16 mouse cellular contexts compared by ENCODE assay signal in genomic region chr17:17973443-17973842, GRCm38 (mm10). TPM values are rescaled to one million over a fixed set of nuclear protein-coding genes. Genes with fewer than 3 reads are reported as not detected.
DNase-seq lines count a peak whose midpoint lies in the region; TF ChIP-seq lines count a peak whose summit lies in the region.
"Had no signal": no experiment of that assay in that cellular context is flagged by ENCODE, and none has a peak within 500 bp of the region (broad histone marks: within the 10 kb centered on the region; RNA-seq: fewer than 3 reads in every experiment).

No protein-coding gene starts in this region.

- H3K36me3 ChIP-seq in heart, adult 2 months (ENCODE audit: control insufficient read depth, insufficient read depth, low read length), result no peaks in the 10 kb centered on the region
- no peaks in the 10 kb centered on the region for H3K36me3 ChIP-seq in heart, embryonic 10.5 days
- H3K36me3 ChIP-seq: embryonic facial prominence, embryonic 13.5 days; heart, embryonic 13.5 days had no signal

- H3K9ac ChIP-seq in heart, adult 2 months (ENCODE audit: low read depth, low read length), result no peak overlapping the region
- H3K9ac ChIP-seq: embryonic facial prominence, embryonic 13.5 days; heart, embryonic 13.5 days had no signal

- no peak for TF ChIP-seq POLR2A in heart, adult 2 months (IDR thresholded peaks at IDR 0.05; ENCODE audit: insufficient read depth, low read depth, low read length)

- TF ChIP-seq EP300 in heart, adult 2 months (IDR thresholded peaks at IDR 0.05; ENCODE audit: insufficient read depth, low read depth, low read length), result no peak

- no peaks in the 10 kb centered on the region for H3K4me1 ChIP-seq in heart, adult 2 months (ENCODE audit: control insufficient read depth, insufficient read depth, low read length)
- H3K4me1 ChIP-seq in heart, embryonic 10.5 days, result no peaks in the 10 kb centered on the region
- H3K4me1 ChIP-seq: embryonic facial prominence, embryonic 13.5 days; heart, embryonic 13.5 days had no signal

- H3K27me3 ChIP-seq in heart, adult 2 months (ENCODE audit: control insufficient read depth, insufficient read depth, low read length), result no peaks in the 10 kb centered on the region
- no peaks in the 10 kb centered on the region for H3K27me3 ChIP-seq in heart, embryonic 10.5 days (ENCODE audit: insufficient read depth, poor library complexity, severe bottlenecking)
- H3K27me3 ChIP-seq: embryonic facial prominence, embryonic 13.5 days; heart, embryonic 13.5 days had no signal

- peak; percentile 20; the same call in 1 of the 2 replicates for TF ChIP-seq CTCF in heart, adult 2 months (IDR thresholded peaks at IDR 0.05)

- DNase-seq in heart, adult 2 months, result no peak
- no peak for DNase-seq in heart, embryonic 10.5 days (ENCODE audit: low spot score)
- DNase-seq in 3T3-L1 (ENCODE audit: low read depth, low spot score) (peak; percentile 48), MN1 (ENCODE audit: low spot score) (peak; percentile 6)
- peak; percentile 2 for DNase-seq in fibroblast of lung, adult 2 months (ENCODE audit: low read depth)
- DNase-seq in left cerebral cortex, postnatal 4 days, result no peak
- DNase-seq in gastrocnemius, adult 18-20 months (ENCODE audit: low spot score), result no peak
- no peak for DNase-seq in kidney, adult 8-10 months

- WGBS in heart, adult 2 months, result 11% methylated on average over 1 of the region's 1 CpGs
- 15% methylated on average over 1 of the region's 1 CpGs for WGBS in heart, embryonic 10.5 days

- H3K79me2 ChIP-seq in heart, adult 2 months (replicated peaks; ENCODE audit: control insufficient read depth, insufficient read depth, low read length), result no peaks in the 10 kb centered on the region

- H3K27ac ChIP-seq in heart, adult 2 months, result no peak overlapping the region
- no peak overlapping the region for H3K27ac ChIP-seq in heart, embryonic 10.5 days
- H3K27ac ChIP-seq: embryonic facial prominence, embryonic 13.5 days; heart, embryonic 13.5 days had no signal

- intact Hi-C loops in heart, adult 2 months (cut with DNase I), result no loop called here
- intact Hi-C loops in left cerebral cortex, postnatal 4 days (cut with DNase I), result no loop called here

- peaks cover under 1% of the 10 kb centered on the region for H3K9me3 ChIP-seq in heart, embryonic 10.5 days

- H3K4me3 ChIP-seq in heart, adult 2 months, result no peak overlapping the region
- no peak overlapping the region for H3K4me3 ChIP-seq in heart, embryonic 10.5 days
- H3K4me3 ChIP-seq: embryonic facial prominence, embryonic 13.5 days; heart, embryonic 13.5 days; myocyte had no signal

RNA-seq across cellular contexts. Expression of gene Fpr-rs4, which starts 48.1 kb away (rescaled TPM):
- not detected for total RNA-seq in heart, adult 2 months (2021)
- polyA plus RNA-seq in heart, adult 2 months (2012; rRNA removed), result not detected in 2 replicates
- not detected in 2 replicates for polyA plus RNA-seq in heart, embryonic 10.5 days (2016; fragmentation: Nextera tagmentation; extraction: Ambion mirVana)
- not detected for total RNA-seq in left cerebral cortex, postnatal 4 days (2021)
- total RNA-seq in gastrocnemius, adult 18-20 months (2021), result not detected
- total RNA-seq: layer of hippocampus, adult 18-20 months had no signal
- polyA plus RNA-seq: embryonic facial prominence, embryonic 13.5 days; heart, embryonic 13.5 days; hindbrain, embryonic 16.5 days; limb, embryonic 11.5 days; lung, embryonic 16.5 days; myocyte; thymus, postnatal 0 days had no signal

Comparison
In these comparisons a context has a peak if more than half of its experiments do, and no peak if none do; other contexts are left out.
1. DNase-seq: peak in 3T3-L1 (single experiment), MN1 (single experiment) and fibroblast of lung, adult 2 months (single experiment); none in heart, adult 2 months (0 of 2), heart, embryonic 10.5 days (single experiment), left cerebral cortex, postnatal 4 days (single experiment), gastrocnemius, adult 18-20 months (single experiment) and kidney, adult 8-10 months (0 of 2).